Mouse (Mus musculus) hindbrain, postnatal 0 days (tissue): ENCODE measurements around the gene Phactr2. TPM values are rescaled to one million over a fixed set of nuclear protein-coding genes. Genes with fewer than 3 reads are reported as not detected.

Experiments
- ATAC-seq: fragments of 200-750 bp; cut with Nextera tagmentation; 2 replicates; pipeline ENCODE4 v1.8.0; 2017; ENCODE audit warnings: mild to moderate bottlenecking, moderate TSS enrichment, moderate library complexity
- DNase-seq: peaks from one replicate; pipeline ENCODE4 v3.0.0-alpha.2; 2015; ENCODE audit warnings: low spot score
- H3K27ac ChIP-seq: fragments of 300-500 bp; sonication (generic); 2 replicates; pipeline ENCODE4 v1.5.1; 2014; ENCODE audit warnings: mild to moderate bottlenecking
- H3K27me3 ChIP-seq: fragments of 300-500 bp; sonication (generic); 2 replicates; pipeline ENCODE4 v1.6.1; 2014; ENCODE audit warnings: low read length, mixed read lengths; ENCODE audit not compliant: insufficient read depth
- H3K36me3 ChIP-seq: fragments of 300-500 bp; sonication (generic); 2 replicates; pipeline ENCODE4 v1.6.1; 2014; ENCODE audit warnings: low read length, mixed read lengths; ENCODE audit not compliant: insufficient read depth
- H3K4me1 ChIP-seq: fragments of 300-500 bp; sonication (generic); 2 replicates; pipeline ENCODE4 v1.6.1; 2014; ENCODE audit warnings: antibody characterized with exemption, low read length, mixed read lengths; ENCODE audit not compliant: insufficient read depth
- H3K4me2 ChIP-seq: fragments of 300-500 bp; sonication (generic); 2 replicates; pipeline ENCODE4 v1.6.1; 2014; ENCODE audit warnings: low read depth, mild to moderate bottlenecking, low read length, moderate library complexity, mixed read lengths
- H3K4me3 ChIP-seq: fragments of 300-500 bp; sonication (generic); 2 replicates; pipeline ENCODE4 v1.5.1; 2014; ENCODE audit warnings: low read length
- H3K9ac ChIP-seq: fragments of 300-500 bp; sonication (generic); replicated peaks from 2 replicates; pipeline ENCODE4 v1.6.1; 2014; ENCODE audit warnings: mild to moderate bottlenecking, low read length, moderate library complexity, mixed read lengths
- H3K9me3 ChIP-seq: fragments of 300-500 bp; sonication (generic); 2 replicates; pipeline ENCODE4 v1.6.1; 2016; ENCODE audit warnings: low read length, mixed read lengths
- CTCF ChIP-seq: IDR thresholded peaks from 2 replicates; pipeline ENCODE4 v1.5.1; 2016; ENCODE audit warnings: antibody characterized with exemption, control low read depth, low read depth
- WGBS: fragments of 180-500 bp; shearing (Covaris S2); extraction: QIAGEN DNeasy Blood & Tissue Kit; methylation state at CpG from one replicate; pipeline ENCODE4 v1.1.7; 2014; 5-methylcytosine and 5-hydroxymethylcytosine counted together
- polyA plus RNA-seq: library from polyadenylated mRNA; unstranded; fragments of >200 nt; fragmentation: Nextera tagmentation; extraction: Ambion mirVana; gene quantifications from 2 replicates; pipeline ENCODE4 v1.2.1, GENCODE M21; 2015
- total RNA-seq: library from RNA; depleted of rRNA; stranded (reverse); fragments of >200 nt; gene quantifications from 2 replicates; pipeline ENCODE4 v1.2.3, GENCODE M21; 2014

Phactr2 gene
- total and polyA plus RNA-seq, 2 experiments from 2014 or later = 10.2 to 11.8 TPM

GRCm38 (mm10) chr10:13451640-13452039 is 22.6 kb downstream of the Phactr2 start:
- DNase-seq (no peak), ATAC-seq (no peak)
- no peak overlapping the region for H3K9ac ChIP-seq
- H3K9me3 ChIP-seq = no peaks in the 10 kb centered on the region
- no peak overlapping the region for H3K27ac ChIP-seq
- H3K4me1 ChIP-seq = no peaks in the 10 kb centered on the region
- H3K36me3 ChIP-seq = no peaks in the 10 kb centered on the region
- H3K4me3 ChIP-seq = no peak overlapping the region
- H3K4me2 ChIP-seq = no peak overlapping the region
- WGBS = 62% methylated on average over 6 of the region's 6 CpGs
- no peaks in the 10 kb centered on the region for H3K27me3 ChIP-seq
- no peak for TF ChIP-seq CTCF

GRCm38 (mm10) chr10:13448283-13449045 is 25.7 kb downstream of the Phactr2 start:
- no peaks in the 10 kb centered on the region for H3K36me3 ChIP-seq
- no peak overlapping the region for H3K27ac ChIP-seq
- no peaks in the 10 kb centered on the region for H3K4me1 ChIP-seq
- H3K4me2 ChIP-seq = no peak overlapping the region
- H3K9ac ChIP-seq = no peak overlapping the region
- H3K27me3 ChIP-seq = no peaks in the 10 kb centered on the region
- H3K4me3 ChIP-seq = no peak overlapping the region
- TF ChIP-seq CTCF = no peak
- no peak for DNase-seq
- H3K9me3 ChIP-seq = no peaks in the 10 kb centered on the region
- ATAC-seq = 0 out of 2 replicates have a peak, but pooled peaks have one; percentile 11
- 77% methylated on average over 7 of the region's 7 CpGs for WGBS

DNA sequence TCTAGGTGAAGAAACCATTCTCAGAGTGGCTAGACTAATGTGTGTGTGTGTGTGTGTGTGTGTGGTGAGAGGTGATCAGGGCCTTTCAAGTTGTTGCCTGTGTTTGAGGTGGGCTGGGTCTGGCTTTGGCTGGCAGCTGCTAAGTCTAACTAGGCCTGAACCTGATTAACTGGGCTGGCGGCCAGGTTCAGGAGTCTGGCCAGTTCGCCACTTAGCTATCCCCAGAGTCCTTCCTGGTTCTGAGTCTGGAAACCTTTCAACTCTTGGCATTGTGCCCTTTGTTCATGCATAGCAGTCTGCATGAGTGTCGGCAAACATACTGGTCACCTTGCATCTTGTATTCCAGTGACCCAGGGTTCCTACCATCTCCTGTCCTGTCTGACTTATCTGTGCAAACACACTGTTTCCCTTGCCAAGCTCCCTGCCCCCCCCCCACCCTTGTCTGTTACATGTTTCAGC is 27.4 kb downstream of the Phactr2 start:
- Histone ChIP-seq H3K27ac (no peak overlapping the region), H3K27me3 (no peaks in the 10 kb centered on the region), H3K4me2 (no peak overlapping the region), H3K9ac (no peak overlapping the region), H3K4me3 (no peak overlapping the region), H3K36me3 (no peaks in the 10 kb centered on the region), H3K4me1 (no peaks in the 10 kb centered on the region), H3K9me3 (no peaks in the 10 kb centered on the region)
- DNase-seq = peak; percentile 86
- WGBS = 38% methylated on average over 3 of the region's 3 CpGs
- ATAC-seq = peak; percentile 79
- TF ChIP-seq CTCF = no peak

- ATAC-seq = no peak
- no peak for DNase-seq
- no peaks in the 10 kb centered on the region for H3K9me3 ChIP-seq
- H3K27me3 ChIP-seq = no peaks in the 10 kb centered on the region
- no peaks in the 10 kb centered on the region for H3K4me1 ChIP-seq
- no peak for TF ChIP-seq CTCF
- no peak overlapping the region for H3K9ac ChIP-seq
- H3K36me3 ChIP-seq = no peaks in the 10 kb centered on the region
- H3K4me3 ChIP-seq = no peak overlapping the region
- 92% methylated on average over 5 of the region's 5 CpGs for WGBS
- no peak overlapping the region for H3K4me2 ChIP-seq
- H3K27ac ChIP-seq = no peak overlapping the region
These were observed 30.0 kb downstream of the Phactr2 start for GRCm38 (mm10) chr10:13444257-13444656.

GRCm38 (mm10) chr10:13443647-13444046 is 30.6 kb downstream of the Phactr2 start:
- Histone ChIP-seq H3K27ac (no peak overlapping the region), H3K4me1 (no peaks in the 10 kb centered on the region), H3K36me3 (no peaks in the 10 kb centered on the region), H3K9ac (no peak overlapping the region), H3K4me3 (no peak overlapping the region), H3K9me3 (no peaks in the 10 kb centered on the region), H3K27me3 (no peaks in the 10 kb centered on the region), H3K4me2 (no peak overlapping the region)
- 85% methylated on average over 6 of the region's 6 CpGs for WGBS
- DNase-seq (no peak), ATAC-seq (no peak)
- TF ChIP-seq CTCF = no peak

- Histone ChIP-seq H3K27me3 (no peaks in the 10 kb centered on the region), H3K4me3 (no peak overlapping the region), H3K4me1 (no peaks in the 10 kb centered on the region), H3K9me3 (no peaks in the 10 kb centered on the region), H3K36me3 (no peaks in the 10 kb centered on the region), H3K27ac (no peak overlapping the region), H3K4me2 (no peak overlapping the region), H3K9ac (no peak overlapping the region)
- TF ChIP-seq CTCF = no peak
- DNase-seq (no peak), ATAC-seq (no peak)
- WGBS = 90% methylated on average over 4 of the region's 4 CpGs
These were observed 33.9 kb downstream of the Phactr2 start for GRCm38 (mm10) chr10:13440292-13440691.
